Comparison of ENCODE assay signal across 8 mouse cellular contexts in genomic region chr6:30307691-30308090, GRCm38 (mm10). TPM values are rescaled to one million over a fixed set of nuclear protein-coding genes. Genes with fewer than 3 reads are reported as not detected.
DNase-seq lines count a peak whose midpoint lies in the region; ATAC-seq and TF ChIP-seq lines count a peak whose summit lies in the region.
"Had no signal": no experiment of that assay in that cellular context is flagged by ENCODE, and none has a peak within 500 bp of the region (broad histone marks: within the 10 kb centered on the region; RNA-seq: fewer than 3 reads in every experiment).

No protein-coding gene starts in this region.

- no peak overlapping the region for H3K9ac ChIP-seq in heart, postnatal 0 days (replicated peaks; ENCODE audit: low read depth, low read length)
- no peak overlapping the region for H3K9ac ChIP-seq in lung, postnatal 0 days (replicated peaks; ENCODE audit: low read depth)
- H3K9ac ChIP-seq: limb, embryonic 13.5 days had no signal

- H3K4me2 ChIP-seq in heart, postnatal 0 days (ENCODE audit: low read depth, low read length), result no peak overlapping the region
- no peak overlapping the region for H3K4me2 ChIP-seq in lung, postnatal 0 days (replicated peaks; ENCODE audit: low read depth, low read length)
- H3K4me2 ChIP-seq: limb, embryonic 13.5 days had no signal

- no peaks in the 10 kb centered on the region for H3K36me3 ChIP-seq in heart, postnatal 0 days (replicated peaks; ENCODE audit: control insufficient read depth, insufficient read depth, low read length)
- no peaks in the 10 kb centered on the region for H3K36me3 ChIP-seq in lung, postnatal 0 days (ENCODE audit: insufficient read depth, low read length)
- H3K36me3 ChIP-seq: limb, embryonic 13.5 days had no signal

- WGBS in heart, postnatal 0 days, result 18% methylated on average over 9 of the region's 9 CpGs
- WGBS in lung, postnatal 0 days, result 5% methylated on average over 9 of the region's 9 CpGs

- 0 out of 2 replicates have a peak overlapping the region, but pooled peaks have one; percentile 17 for H3K27ac ChIP-seq in heart, postnatal 0 days (ENCODE audit: low read depth)
- peak overlapping the region; percentile 1; the same call in 1 of the 2 replicates for H3K27ac ChIP-seq in lung, postnatal 0 days (ENCODE audit: low read length)
- H3K27ac ChIP-seq: limb, embryonic 13.5 days had no signal

- no peak for TF ChIP-seq CTCF in heart, postnatal 0 days (IDR thresholded peaks at IDR 0.05; ENCODE audit: low read depth)
- TF ChIP-seq CTCF in lung, postnatal 0 days (IDR thresholded peaks at IDR 0.05), result no peak

- TF ChIP-seq EP300 in heart, postnatal 0 days (IDR thresholded peaks at IDR 0.05; ENCODE audit: low read depth), result no peak
- TF ChIP-seq EP300 in lung, postnatal 0 days (IDR thresholded peaks at IDR 0.05), result peak; percentile 60; the same call in 1 of the 2 replicates

- no peak for ATAC-seq in heart, postnatal 0 days (ENCODE audit: insufficient read depth, low read depth)
- ATAC-seq in lung, postnatal 0 days, result peak; percentile 18

- H3K27me3 ChIP-seq in heart, postnatal 0 days (ENCODE audit: control insufficient read depth, insufficient read depth, low read length), result no peaks in the 10 kb centered on the region
- H3K27me3 ChIP-seq in lung, postnatal 0 days (replicated peaks; ENCODE audit: insufficient read depth, low read length), result no peaks in the 10 kb centered on the region
- H3K27me3 ChIP-seq: limb, embryonic 13.5 days had no signal

- H3K4me3 ChIP-seq in heart, postnatal 0 days (ENCODE audit: low read depth, low read length), result no peak overlapping the region
- H3K4me3 ChIP-seq in lung, postnatal 0 days (ENCODE audit: low read depth, low read length), result no peak overlapping the region
- H3K4me3 ChIP-seq: limb, embryonic 13.5 days had no signal

- DNase-seq in MEL-GATA-1-ER (ENCODE audit: extremely low read depth, low read depth), result peak; percentile 62
- peak; percentile 74 to 76 for DNase-seq in adrenal gland, postnatal 36 days
- peak; percentile 40 for DNase-seq in heart, postnatal 0 days (ENCODE audit: low spot score)
- DNase-seq in lung, postnatal 0 days (ENCODE audit: low spot score), result peak; percentile 77
- DNase-seq in yolk sac, embryonic 10.5 days (ENCODE audit: low spot score), result peak; percentile 95
- DNase-seq in thymus, postnatal 4 days, result no peak
- DNase-seq in frontal cortex, postnatal 25 days (ENCODE audit: low spot score in 2 of 2), result no peak

- H3K9me3 ChIP-seq in heart, postnatal 0 days (replicated peaks; ENCODE audit: control insufficient read depth, low read length), result no peaks in the 10 kb centered on the region
- no peaks in the 10 kb centered on the region for H3K9me3 ChIP-seq in lung, postnatal 0 days (ENCODE audit: low read length)
- H3K9me3 ChIP-seq: limb, embryonic 13.5 days had no signal

- H3K4me1 ChIP-seq in heart, postnatal 0 days (ENCODE audit: control insufficient read depth, insufficient read depth), result peaks cover 11% of the 10 kb centered on the region; the same call in 1 of the 2 replicates
- H3K4me1 ChIP-seq in lung, postnatal 0 days (ENCODE audit: insufficient read depth, low read depth, low read length), result peaks cover 13% of the 10 kb centered on the region

RNA-seq across cellular contexts. Expression of gene Ube2h, which starts 3.4 kb away (rescaled TPM):
- total RNA-seq in adrenal gland, postnatal 36 days (2021), result 100 to 1,000 TPM; 105 to 126 TPM
- 22.5 and 31.9 TPM in 2 replicates for total RNA-seq in heart, postnatal 0 days (2014; rRNA removed; ENCODE audit: low replicate concordance)
- 30.4 and 32.4 TPM in 2 replicates for polyA plus RNA-seq in heart, postnatal 0 days (2015; fragmentation: Nextera tagmentation; extraction: Ambion mirVana)
- 34.5 and 40.3 TPM in 2 replicates for polyA plus RNA-seq in lung, postnatal 0 days (2015; fragmentation: Nextera tagmentation; extraction: Ambion mirVana)

Comparison
In these comparisons a context has a peak if more than half of its experiments do, and no peak if none do; other contexts are left out.
1. DNase-seq: peak in MEL-GATA-1-ER (single experiment), adrenal gland, postnatal 36 days (2 of 2), heart, postnatal 0 days (single experiment), lung, postnatal 0 days (single experiment) and yolk sac, embryonic 10.5 days (single experiment); none in thymus, postnatal 4 days (single experiment) and frontal cortex, postnatal 25 days (0 of 2).